Mouse (Mus musculus): ENCODE measurements around the gene Cdc42. TPM values are rescaled to one million over a fixed set of nuclear protein-coding genes. Genes with fewer than 3 reads are reported as not detected.
A peak's percentile ranks its signal among the peaks of the same experiment; 100 is the strongest.

The Cdc42 gene
- polyA plus RNA-seq, 1 experiment from 2014 or later, result 459 TPM

DNA sequence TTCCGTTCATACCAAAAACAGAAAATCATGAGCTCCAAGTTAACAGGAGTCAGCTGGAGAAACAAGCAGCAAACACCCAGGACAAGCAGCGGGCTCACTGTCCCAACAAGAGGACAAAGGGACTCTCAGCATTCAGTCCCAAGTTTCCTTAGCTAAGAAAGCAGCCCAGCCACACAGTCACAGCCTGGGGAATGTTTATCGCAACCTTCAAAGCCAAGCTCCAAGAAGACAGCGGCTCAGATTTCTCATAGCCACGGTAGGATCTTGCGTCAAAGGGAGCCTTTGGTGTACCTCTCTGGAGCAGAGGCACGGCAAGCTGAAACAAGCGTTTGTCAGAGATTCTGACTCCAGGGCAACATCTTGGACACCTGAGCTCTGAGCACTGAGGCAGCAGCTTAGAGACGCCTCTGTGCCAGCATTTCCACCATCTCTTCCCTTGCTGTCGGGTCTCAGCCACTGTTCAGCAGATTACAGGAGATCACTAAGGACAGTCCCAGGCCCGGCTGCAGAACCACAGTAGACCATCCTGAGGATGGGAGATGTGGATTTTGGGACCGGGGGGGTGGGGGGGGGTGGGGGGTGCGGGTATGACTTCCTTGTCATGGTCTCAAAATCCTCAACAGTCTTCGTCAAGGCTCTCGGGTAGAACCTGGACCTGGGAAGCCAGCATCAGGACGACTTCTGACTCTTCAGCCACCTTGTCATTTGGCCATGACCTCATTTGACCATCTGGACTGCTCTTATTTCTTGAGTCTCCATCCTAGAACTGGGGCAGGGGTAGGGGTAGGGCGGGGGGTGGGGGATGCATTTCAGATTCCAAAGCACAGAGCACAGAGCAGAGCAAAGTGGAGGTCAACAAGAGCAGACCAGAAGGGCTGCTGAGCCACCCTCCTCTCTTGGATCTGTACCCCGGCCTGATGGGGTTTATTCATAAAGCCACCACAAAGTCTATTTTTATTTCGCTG is 18.1 kb upstream of the Cdc42 start:
- H3K4me1 ChIP-seq (replicated peaks; ENCODE audit: control insufficient read depth, insufficient read depth, low read length), result peaks cover 6% of the 10 kb centered on the region
- H3K9ac ChIP-seq (ENCODE audit: low read depth, low read length), result no peak overlapping the region
- ATAC-seq (replicated peaks; ENCODE audit: low FRiP score), result no peak
- H3K27ac ChIP-seq (ENCODE audit: low read depth, low read length), result no peak overlapping the region
- H3K4me2 ChIP-seq, result no peak overlapping the region
- H3K27me3 ChIP-seq (replicated peaks; ENCODE audit: control insufficient read depth, insufficient read depth, low read length), result no peaks in the 10 kb centered on the region
- no peak overlapping the region for H3K4me3 ChIP-seq (ENCODE audit: low read depth, low read length)
- H3K9me3 ChIP-seq (ENCODE audit: control insufficient read depth, low read length), result no peaks in the 10 kb centered on the region
- WGBS, result 54% methylated on average over 19 of the region's 19 CpGs
- H3K36me3 ChIP-seq (ENCODE audit: control insufficient read depth, insufficient read depth, low read length), result no peaks in the 10 kb centered on the region
- no peak for DNase-seq (ENCODE audit: low spot score)

DNA sequence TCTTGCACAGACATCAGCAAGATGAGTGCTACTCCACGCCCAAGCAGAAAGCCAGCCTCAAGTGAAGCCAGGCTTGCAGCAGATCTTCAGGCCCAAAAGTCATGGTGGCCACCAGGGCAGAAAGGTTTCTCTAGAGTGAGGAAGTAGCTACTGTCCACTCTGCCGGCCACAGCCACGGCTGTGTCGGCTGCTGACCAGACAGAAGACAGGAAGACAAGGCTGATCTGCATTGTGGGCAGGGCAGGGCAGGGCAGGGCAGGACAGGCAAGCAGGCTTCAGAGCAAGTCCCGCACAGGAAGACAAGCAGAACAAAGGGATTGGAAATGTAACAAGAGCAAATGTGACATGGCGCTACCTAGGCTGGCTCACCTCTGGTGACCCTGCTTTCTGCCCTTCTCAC is 16.2 kb upstream of the Cdc42 start:
- Histone ChIP-seq H3K9ac (ENCODE audit: low read depth, low read length) (no peak overlapping the region), H3K27me3 (replicated peaks; ENCODE audit: control insufficient read depth, insufficient read depth, low read length) (no peaks in the 10 kb centered on the region), H3K4me2 (no peak overlapping the region), H3K9me3 (ENCODE audit: control insufficient read depth, low read length) (no peaks in the 10 kb centered on the region), H3K36me3 (ENCODE audit: control insufficient read depth, insufficient read depth, low read length) (no peaks in the 10 kb centered on the region), H3K4me1 (replicated peaks; ENCODE audit: control insufficient read depth, insufficient read depth, low read length) (peaks cover 6% of the 10 kb centered on the region), H3K4me3 (ENCODE audit: low read depth, low read length) (no peak overlapping the region), H3K27ac (ENCODE audit: low read depth, low read length) (no peak overlapping the region)
- ATAC-seq (replicated peaks; ENCODE audit: low FRiP score) (no peak), DNase-seq (ENCODE audit: low spot score) (no peak)
- 55% methylated on average over 6 of the region's 6 CpGs for WGBS

DNA sequence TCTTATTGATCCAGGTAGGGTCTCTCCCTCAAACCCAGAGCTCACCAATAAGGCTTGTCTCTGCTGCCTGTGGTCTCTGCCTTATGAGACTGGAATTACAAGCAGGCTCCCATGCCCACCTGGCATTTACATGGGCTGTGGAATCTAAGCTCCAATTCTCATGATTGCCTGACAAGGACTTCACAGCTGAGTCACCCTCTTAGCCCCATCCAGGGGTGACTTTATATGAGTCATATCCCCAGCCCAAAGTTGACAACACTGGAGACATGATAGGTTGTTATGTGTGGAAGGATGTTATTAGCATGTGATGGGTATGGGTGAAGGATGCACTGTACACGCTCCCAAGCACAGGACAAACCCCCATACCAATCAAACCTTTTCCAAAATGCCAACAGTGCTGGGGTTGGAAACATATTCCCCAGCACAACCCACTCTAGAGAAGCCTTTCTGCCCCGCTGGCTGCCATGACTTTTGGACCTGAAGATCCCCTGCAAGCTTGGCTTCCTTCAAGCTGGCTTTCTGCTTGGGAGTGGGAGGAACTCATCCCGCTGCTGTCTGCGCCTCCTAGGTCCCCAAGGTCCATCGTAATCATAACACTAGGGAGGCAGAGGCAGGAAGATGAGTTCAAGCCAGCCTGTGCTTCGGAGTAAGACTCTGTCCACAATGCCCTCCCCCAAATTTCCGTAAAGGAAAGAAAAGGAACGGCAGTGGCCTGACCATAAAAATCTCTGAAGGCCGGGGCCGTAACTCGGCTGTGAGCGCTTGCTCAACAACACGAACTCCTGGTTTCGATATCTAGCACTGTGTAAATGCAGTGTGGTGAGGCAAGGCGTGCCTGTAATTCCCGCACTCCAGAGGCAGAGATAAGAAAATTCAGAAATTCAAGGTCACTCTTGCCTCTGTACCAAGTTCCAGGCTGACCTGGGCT is 14.3 kb upstream of the Cdc42 start:
- no peaks in the 10 kb centered on the region for H3K9me3 ChIP-seq (ENCODE audit: control insufficient read depth, low read length)
- H3K27ac ChIP-seq (ENCODE audit: low read depth, low read length), result no peak overlapping the region
- ATAC-seq (replicated peaks; ENCODE audit: low FRiP score), result no peak
- H3K9ac ChIP-seq (ENCODE audit: low read depth, low read length), result no peak overlapping the region
- WGBS, result 72% methylated on average over 16 of the region's 16 CpGs
- H3K4me3 ChIP-seq (ENCODE audit: low read depth, low read length), result no peak overlapping the region
- H3K4me1 ChIP-seq (replicated peaks; ENCODE audit: control insufficient read depth, insufficient read depth, low read length), result peaks cover 17% of the 10 kb centered on the region
- H3K27me3 ChIP-seq (replicated peaks; ENCODE audit: control insufficient read depth, insufficient read depth, low read length), result no peaks in the 10 kb centered on the region
- H3K36me3 ChIP-seq (ENCODE audit: control insufficient read depth, insufficient read depth, low read length), result no peaks in the 10 kb centered on the region
- no peak for DNase-seq (ENCODE audit: low spot score)
- peak overlapping the region; percentile 10; the same call in 1 of the 2 replicates for H3K4me2 ChIP-seq

- WGBS, result 16% methylated on average over 28 of the region's 29 CpGs
- peak overlapping the region; percentile 44 for H3K4me3 ChIP-seq (ENCODE audit: low read depth, low read length)
- H3K36me3 ChIP-seq (ENCODE audit: control insufficient read depth, insufficient read depth, low read length), result no peaks in the 10 kb centered on the region
- no peaks in the 10 kb centered on the region for H3K27me3 ChIP-seq (replicated peaks; ENCODE audit: control insufficient read depth, insufficient read depth, low read length)
- H3K4me1 ChIP-seq (replicated peaks; ENCODE audit: control insufficient read depth, insufficient read depth, low read length), result peaks cover 13% of the 10 kb centered on the region
- H3K27ac ChIP-seq (ENCODE audit: low read depth, low read length), result no peak overlapping the region
- peak; percentile 49 for DNase-seq (ENCODE audit: low spot score)
- peak; percentile 62 for ATAC-seq (replicated peaks; ENCODE audit: low FRiP score)
- H3K9me3 ChIP-seq (ENCODE audit: control insufficient read depth, low read length), result no peaks in the 10 kb centered on the region
- H3K4me2 ChIP-seq, result peak overlapping the region; percentile 69
- peak overlapping the region; percentile 58 for H3K9ac ChIP-seq (ENCODE audit: low read depth, low read length)
Observed at GRCm38 (mm10) chr4:137369954-137370750, 12.6 kb upstream of the Cdc42 start.

DNA sequence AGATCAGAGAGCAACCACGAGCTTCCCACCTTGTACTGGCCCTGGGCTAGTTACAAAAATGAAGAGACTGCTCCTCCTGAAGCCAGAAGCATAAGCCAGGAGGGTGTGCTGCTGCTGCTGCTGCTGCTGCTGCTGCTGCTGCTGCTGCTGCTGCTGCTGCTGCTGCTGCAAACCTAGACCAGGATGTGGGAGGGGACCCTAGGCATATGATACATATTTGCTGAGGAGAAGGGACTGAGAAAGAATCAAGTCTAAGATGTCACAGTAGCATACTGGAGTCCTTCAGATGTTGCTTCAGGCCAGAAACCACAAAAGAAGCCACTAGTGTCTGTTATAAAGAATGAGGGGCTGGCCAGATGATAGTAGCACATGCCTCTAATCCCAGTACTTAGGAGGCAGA is 10.7 kb upstream of the Cdc42 start:
- peak overlapping the region; percentile 20; the same call in 1 of the 2 replicates for H3K27ac ChIP-seq (ENCODE audit: low read depth, low read length)
- peaks cover 13% of the 10 kb centered on the region; the same call in 1 of the 2 replicates for H3K4me1 ChIP-seq (replicated peaks; ENCODE audit: control insufficient read depth, insufficient read depth, low read length)
- 7% methylated on average over 1 of the region's 1 CpGs for WGBS
- ATAC-seq (replicated peaks; ENCODE audit: low FRiP score) (no peak), DNase-seq (ENCODE audit: low spot score) (no peak)
- no peaks in the 10 kb centered on the region for H3K9me3 ChIP-seq (ENCODE audit: control insufficient read depth, low read length)
- H3K4me3 ChIP-seq (ENCODE audit: low read depth, low read length), result no peak overlapping the region
- H3K36me3 ChIP-seq (ENCODE audit: control insufficient read depth, insufficient read depth, low read length), result no peaks in the 10 kb centered on the region
- peak overlapping the region; percentile 37 for H3K4me2 ChIP-seq
- H3K27me3 ChIP-seq (replicated peaks; ENCODE audit: control insufficient read depth, insufficient read depth, low read length), result no peaks in the 10 kb centered on the region
- H3K9ac ChIP-seq (ENCODE audit: low read depth, low read length), result no peak overlapping the region

- peaks cover 13% of the 10 kb centered on the region; the same call in 1 of the 2 replicates for H3K4me1 ChIP-seq (replicated peaks; ENCODE audit: control insufficient read depth, insufficient read depth, low read length)
- DNase-seq (ENCODE audit: low spot score) (no peak), ATAC-seq (replicated peaks; ENCODE audit: low FRiP score) (no peak)
- peak overlapping the region; percentile 37 for H3K4me2 ChIP-seq
- H3K9ac ChIP-seq (ENCODE audit: low read depth, low read length), result no peak overlapping the region
- H3K27ac ChIP-seq (ENCODE audit: low read depth, low read length), result peak overlapping the region; percentile 45
- no peak overlapping the region for H3K4me3 ChIP-seq (ENCODE audit: low read depth, low read length)
- WGBS, result 29% methylated on average over 5 of the region's 5 CpGs
- no peaks in the 10 kb centered on the region for H3K27me3 ChIP-seq (replicated peaks; ENCODE audit: control insufficient read depth, insufficient read depth, low read length)
- no peaks in the 10 kb centered on the region for H3K9me3 ChIP-seq (ENCODE audit: control insufficient read depth, low read length)
- H3K36me3 ChIP-seq (ENCODE audit: control insufficient read depth, insufficient read depth, low read length), result no peaks in the 10 kb centered on the region
Observed at GRCm38 (mm10) chr4:137367275-137368088, 10.0 kb upstream of the Cdc42 start.

DNA sequence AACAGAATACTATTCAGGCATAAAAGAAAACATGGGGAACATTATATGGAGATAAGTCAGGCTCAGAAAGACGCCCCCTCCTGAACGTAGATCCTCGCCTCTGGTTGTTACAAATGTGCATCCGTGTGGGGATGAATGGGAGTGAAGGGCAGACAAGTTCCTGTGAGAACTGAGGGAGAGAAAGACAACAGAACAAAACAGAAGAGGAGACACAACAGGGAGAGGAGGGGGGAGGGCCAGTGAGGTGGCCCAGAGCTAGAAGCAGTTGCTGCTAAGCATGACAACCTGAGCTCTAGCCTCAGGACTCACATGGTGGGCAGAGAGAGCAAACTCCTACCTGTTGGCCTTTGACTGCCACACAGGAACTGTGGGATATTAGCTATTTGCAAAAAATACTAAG is 8.6 kb upstream of the Cdc42 start:
- WGBS, result 88% methylated on average over 4 of the region's 4 CpGs
- DNase-seq (ENCODE audit: low spot score), result no peak
- no peak overlapping the region for H3K27ac ChIP-seq (ENCODE audit: low read depth, low read length)
- H3K4me1 ChIP-seq (replicated peaks; ENCODE audit: control insufficient read depth, insufficient read depth, low read length), result peaks cover 13% of the 10 kb centered on the region; the same call in 1 of the 2 replicates
- no peaks in the 10 kb centered on the region for H3K27me3 ChIP-seq (replicated peaks; ENCODE audit: control insufficient read depth, insufficient read depth, low read length)
- H3K4me3 ChIP-seq (ENCODE audit: low read depth, low read length), result no peak overlapping the region
- no peak overlapping the region for H3K9ac ChIP-seq (ENCODE audit: low read depth, low read length)
- H3K36me3 ChIP-seq (ENCODE audit: control insufficient read depth, insufficient read depth, low read length), result no peaks in the 10 kb centered on the region
- ATAC-seq (replicated peaks; ENCODE audit: low FRiP score), result no peak
- H3K4me2 ChIP-seq, result no peak overlapping the region
- no peaks in the 10 kb centered on the region for H3K9me3 ChIP-seq (ENCODE audit: control insufficient read depth, low read length)
